Mouse (Mus musculus) MEL (cell line): ENCODE results near the gene Gpat3.

Source experiments
- GATA1 ChIP-seq: IDR thresholded peaks from 2 replicates; pipeline ENCODE4 v1.6.1; 2011; ENCODE audit warnings: low read depth, low read length, improper control_type of control experiment
- HCFC1 ChIP-seq: IDR thresholded peaks from 2 replicates; pipeline ENCODE4 v1.6.1; 2012; ENCODE audit warnings: low read depth, mild to moderate bottlenecking, inconsistent platforms, low read length, improper control_type of control experiment, moderate library complexity
- JUND ChIP-seq: IDR thresholded peaks from 2 replicates; pipeline ENCODE4 v1.6.1; 2011; ENCODE audit warnings: low read depth, mild to moderate bottlenecking, improper control_type of control experiment, low read length
- MAX ChIP-seq: IDR thresholded peaks from 2 replicates; pipeline ENCODE4 v1.6.1; 2011; ENCODE audit warnings: low read length, improper control_type of control experiment
- MEF2A ChIP-seq: IDR thresholded peaks from 2 replicates; pipeline ENCODE4 v1.6.1; 2014; ENCODE audit warnings: low read depth, mild to moderate bottlenecking, inconsistent platforms, low read length, improper control_type of control experiment; ENCODE audit not compliant: poor library complexity, insufficient replicate concordance, severe bottlenecking; ENCODE audit errors: extremely low read depth
- POLR2A ChIP-seq, 2 experiments: IDR thresholded peaks; 2 replicates each; pipeline ENCODE4 v1.6.1; 2011 to 2012; ENCODE audit warnings: low read length in 2 of 2, mild to moderate bottlenecking in 2 of 2, control low read depth in 1 of 2, improper control_type of control experiment in 1 of 2, low read depth in 1 of 2, moderate library complexity in 1 of 2; ENCODE audit not compliant: control insufficient read depth in 1 of 2, insufficient read depth in 1 of 2, poor library complexity in 1 of 2
- RAD21 ChIP-seq: IDR thresholded peaks from 2 replicates; pipeline ENCODE4 v1.6.1; 2011; ENCODE audit warnings: mild to moderate bottlenecking, low read depth, low read length, improper control_type of control experiment
- TBP ChIP-seq: IDR thresholded peaks from 2 replicates; pipeline ENCODE4 v1.8.0; 2011; ENCODE audit warnings: low read depth, low read length, improper control_type of control experiment

- TF ChIP-seq RAD21 (no peak), HCFC1 (no peak), JUND (no peak), MEF2A (no peak), GATA1 (no peak), TBP (no peak), POLR2A (IDR thresholded peaks at IDR 0.05; ENCODE audit: control insufficient read depth in 1 of 2, insufficient read depth in 1 of 2, low read depth in 1 of 2, low read length in 2 of 2, poor library complexity in 1 of 2) (no peak), MAX (no peak)
Measured at GRCm38 (mm10) chr5:100943716-100944115, 98.2 kb downstream of the Gpat3 start.
